Mouse (Mus musculus) intestine, embryonic 16.5 days (tissue): ENCODE results near the gene Scube2. TPM values are rescaled to one million over a fixed set of nuclear protein-coding genes. Genes with fewer than 3 reads are reported as not detected.

Experiments
- ATAC-seq: fragments of 200-750 bp; cut with Nextera tagmentation; 2 replicates; pipeline ENCODE4 v1.8.0; 2017; ENCODE audit warnings: moderate TSS enrichment, moderate library complexity
- H3K27ac ChIP-seq: fragments of 300-500 bp; sonication (generic); 2 replicates; pipeline ENCODE4 v1.5.1; 2014; ENCODE audit warnings: mild to moderate bottlenecking, low read length
- H3K27me3 ChIP-seq: fragments of 300-500 bp; sonication (generic); replicated peaks from 2 replicates; pipeline ENCODE4 v1.6.1; 2014; ENCODE audit warnings: low read length, control low read depth, mixed read lengths; ENCODE audit not compliant: control insufficient read depth, insufficient read depth
- H3K36me3 ChIP-seq: fragments of 300-500 bp; sonication (generic); 2 replicates; pipeline ENCODE4 v1.6.1; 2014; ENCODE audit warnings: low read length, control low read depth; ENCODE audit not compliant: control insufficient read depth, insufficient read depth
- H3K4me1 ChIP-seq: fragments of 300-500 bp; sonication (generic); 2 replicates; pipeline ENCODE4 v1.6.1; 2014; ENCODE audit warnings: low read length, control low read depth, mixed read lengths; ENCODE audit not compliant: control insufficient read depth, insufficient read depth
- H3K4me2 ChIP-seq: fragments of 300-500 bp; sonication (generic); 2 replicates; pipeline ENCODE4 v1.6.1; 2014; ENCODE audit warnings: low read depth, low read length, control low read depth
- H3K4me3 ChIP-seq: fragments of 300-500 bp; sonication (generic); 2 replicates; pipeline ENCODE4 v1.5.1; 2014; ENCODE audit warnings: mild to moderate bottlenecking, low read length
- H3K9ac ChIP-seq: fragments of 300-500 bp; sonication (generic); 2 replicates; pipeline ENCODE4 v1.6.1; 2014; ENCODE audit warnings: low read depth, low read length
- H3K9me3 ChIP-seq: fragments of 300-500 bp; sonication (generic); 2 replicates; pipeline ENCODE4 v1.6.1; 2016; ENCODE audit warnings: low read length, control low read depth; ENCODE audit not compliant: control insufficient read depth
- WGBS: fragments of 180-500 bp; shearing (Covaris S2); extraction: QIAGEN DNeasy Blood & Tissue Kit; methylation state at CpG from one replicate; pipeline ENCODE4 v1.1.7; 2014; 5-methylcytosine and 5-hydroxymethylcytosine counted together
- polyA plus RNA-seq: library from polyadenylated mRNA; unstranded; fragments of >200 nt; fragmentation: Nextera tagmentation; extraction: Ambion mirVana; gene quantifications from 2 replicates; pipeline ENCODE4 v1.2.1, GENCODE M21; 2015

The Scube2 gene
- polyA plus RNA-seq, 1 experiment from 2014 or later, result 2.5 TPM

DNA sequence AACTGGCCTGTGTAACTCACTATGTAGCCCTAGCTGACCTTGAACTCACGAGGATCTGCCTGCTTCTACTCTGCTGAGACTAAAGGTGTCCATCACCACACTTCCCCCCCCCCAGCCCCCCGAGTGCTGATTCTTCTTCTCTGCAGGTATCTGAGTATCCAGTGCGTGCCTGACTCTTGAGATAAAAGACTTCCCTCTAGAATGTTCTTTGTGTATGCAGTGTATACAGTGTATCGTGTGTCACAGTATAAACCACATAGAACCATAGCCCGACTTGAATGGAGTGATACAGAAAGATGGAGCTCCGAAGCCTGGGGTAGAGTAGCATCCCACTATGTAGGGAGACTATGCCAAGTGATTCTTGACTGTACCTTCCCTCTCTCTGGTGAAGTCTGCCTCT is 21.4 kb downstream of the Scube2 start:
- no peak overlapping the region for H3K27ac ChIP-seq
- WGBS, result 80% methylated on average over 6 of the region's 6 CpGs
- H3K9ac ChIP-seq, result no peak overlapping the region
- no peaks in the 10 kb centered on the region for H3K27me3 ChIP-seq
- no peak overlapping the region for H3K4me3 ChIP-seq
- no peak for ATAC-seq
- H3K4me1 ChIP-seq, result no peaks in the 10 kb centered on the region
- H3K9me3 ChIP-seq, result no peaks in the 10 kb centered on the region
- no peaks in the 10 kb centered on the region for H3K36me3 ChIP-seq
- H3K4me2 ChIP-seq, result no peak overlapping the region

GRCm38 (mm10) chr7:109841618-109842418 is 23.7 kb downstream of the Scube2 start:
- Histone ChIP-seq H3K4me3 (no peak overlapping the region), H3K4me1 (no peaks in the 10 kb centered on the region), H3K27ac (no peak overlapping the region), H3K9me3 (no peaks in the 10 kb centered on the region), H3K36me3 (no peaks in the 10 kb centered on the region), H3K27me3 (no peaks in the 10 kb centered on the region), H3K9ac (no peak overlapping the region), H3K4me2 (no peak overlapping the region)
- WGBS, result 86% methylated on average over 13 of the region's 13 CpGs
- ATAC-seq, result no peak

- H3K9me3 ChIP-seq, result no peaks in the 10 kb centered on the region
- WGBS, result 68% methylated on average over 6 of the region's 6 CpGs
- H3K27me3 ChIP-seq, result no peaks in the 10 kb centered on the region
- H3K27ac ChIP-seq, result no peak overlapping the region
- no peak overlapping the region for H3K4me3 ChIP-seq
- no peak for ATAC-seq
- H3K4me2 ChIP-seq, result no peak overlapping the region
- H3K9ac ChIP-seq, result no peak overlapping the region
- no peaks in the 10 kb centered on the region for H3K4me1 ChIP-seq
- no peaks in the 10 kb centered on the region for H3K36me3 ChIP-seq
Measured at GRCm38 (mm10) chr7:109841031-109841430, 24.4 kb downstream of the Scube2 start.

- Histone ChIP-seq H3K36me3 (no peaks in the 10 kb centered on the region), H3K4me2 (no peak overlapping the region), H3K4me1 (no peaks in the 10 kb centered on the region), H3K4me3 (no peak overlapping the region), H3K27me3 (no peaks in the 10 kb centered on the region), H3K27ac (no peak overlapping the region), H3K9ac (no peak overlapping the region), H3K9me3 (no peaks in the 10 kb centered on the region)
- WGBS, result 76% methylated on average over 3 of the region's 3 CpGs
- ATAC-seq, result no peak
Measured at GRCm38 (mm10) chr7:109838613-109839012, 26.9 kb downstream of the Scube2 start.

DNA sequence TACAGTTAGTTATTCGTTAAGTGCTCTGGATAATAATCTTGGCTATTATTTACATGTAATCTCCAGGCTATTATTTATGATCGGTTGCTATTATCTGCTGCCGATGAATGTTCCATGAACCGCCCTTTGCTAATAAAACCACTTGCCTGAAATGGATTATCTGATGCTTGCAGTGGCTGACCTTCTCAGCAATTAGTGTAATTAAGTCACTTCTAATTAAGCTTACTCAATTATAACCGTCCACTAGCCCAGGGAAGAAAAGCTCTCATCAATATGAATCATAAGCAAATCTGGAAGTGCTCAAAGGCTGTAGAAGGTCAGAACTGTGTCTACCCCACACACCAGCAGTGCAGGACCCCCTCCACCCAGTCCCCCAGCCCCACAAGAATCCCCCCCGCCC is 27.8 kb downstream of the Scube2 start:
- H3K27ac ChIP-seq, result no peak overlapping the region
- H3K9me3 ChIP-seq, result no peaks in the 10 kb centered on the region
- no peaks in the 10 kb centered on the region for H3K36me3 ChIP-seq
- H3K4me2 ChIP-seq, result no peak overlapping the region
- no peak overlapping the region for H3K4me3 ChIP-seq
- no peaks in the 10 kb centered on the region for H3K4me1 ChIP-seq
- WGBS, result 68% methylated on average over 6 of the region's 6 CpGs
- no peaks in the 10 kb centered on the region for H3K27me3 ChIP-seq
- ATAC-seq, result no peak
- H3K9ac ChIP-seq, result no peak overlapping the region

DNA sequence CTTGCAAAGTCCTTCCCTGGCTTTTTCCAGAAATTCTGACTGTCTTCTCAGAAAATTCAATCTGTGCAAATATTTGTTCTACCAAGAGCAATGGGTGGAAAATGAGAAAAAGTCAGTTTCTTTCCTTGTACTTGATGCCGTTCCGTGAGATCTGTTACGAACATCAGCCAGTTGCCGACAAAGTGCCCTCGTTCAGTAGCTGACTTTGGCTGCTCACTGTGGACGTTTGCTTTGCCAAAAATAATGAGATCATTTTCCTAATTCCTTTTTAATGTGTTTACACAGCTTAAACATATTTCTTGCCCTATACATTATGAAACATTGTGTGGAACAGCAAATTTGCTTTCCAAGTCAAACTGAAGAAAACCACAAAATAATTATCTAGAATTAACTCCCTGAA is 30.6 kb downstream of the Scube2 start:
- no peak overlapping the region for H3K9ac ChIP-seq
- H3K27me3 ChIP-seq, result no peaks in the 10 kb centered on the region
- H3K4me3 ChIP-seq, result no peak overlapping the region
- no peak for ATAC-seq
- no peaks in the 10 kb centered on the region for H3K9me3 ChIP-seq
- no peak overlapping the region for H3K27ac ChIP-seq
- no peak overlapping the region for H3K4me2 ChIP-seq
- H3K36me3 ChIP-seq, result no peaks in the 10 kb centered on the region
- no peaks in the 10 kb centered on the region for H3K4me1 ChIP-seq
- 59% methylated on average over 6 of the region's 6 CpGs for WGBS

- Histone ChIP-seq H3K36me3 (no peaks in the 10 kb centered on the region), H3K4me1 (no peaks in the 10 kb centered on the region; the same call in 1 of the 2 replicates), H3K27me3 (no peaks in the 10 kb centered on the region), H3K27ac (no peak overlapping the region), H3K9me3 (no peaks in the 10 kb centered on the region), H3K4me2 (no peak overlapping the region), H3K4me3 (no peak overlapping the region), H3K9ac (no peak overlapping the region)
- ATAC-seq, result no peak
- 76% methylated on average over 2 of the region's 2 CpGs for WGBS
Measured at GRCm38 (mm10) chr7:109831376-109831775, 34.1 kb downstream of the Scube2 start.

GRCm38 (mm10) chr7:109826911-109827310 is 38.6 kb downstream of the Scube2 start:
- no peak overlapping the region for H3K27ac ChIP-seq
- no peaks in the 10 kb centered on the region for H3K36me3 ChIP-seq
- no peaks in the 10 kb centered on the region for H3K9me3 ChIP-seq
- H3K9ac ChIP-seq, result no peak overlapping the region
- no peaks in the 10 kb centered on the region for H3K27me3 ChIP-seq
- no peaks in the 10 kb centered on the region; the same call in 1 of the 2 replicates for H3K4me1 ChIP-seq
- WGBS, result 48% methylated on average over 8 of the region's 8 CpGs
- H3K4me2 ChIP-seq, result no peak overlapping the region
- no peak for ATAC-seq
- H3K4me3 ChIP-seq, result no peak overlapping the region

- Histone ChIP-seq H3K9me3 (no peaks in the 10 kb centered on the region), H3K4me2 (no peak overlapping the region), H3K4me1 (no peaks in the 10 kb centered on the region; the same call in 1 of the 2 replicates), H3K4me3 (no peak overlapping the region), H3K27ac (peak overlapping the region; percentile 54; the same call in 1 of the 2 replicates), H3K36me3 (no peaks in the 10 kb centered on the region), H3K9ac (no peak overlapping the region), H3K27me3 (no peaks in the 10 kb centered on the region)
- peak; percentile 53; the same call in 1 of the 2 replicates for ATAC-seq
- 47% methylated on average over 14 of the region's 14 CpGs for WGBS
Measured at GRCm38 (mm10) chr7:109825293-109825692, 40.2 kb downstream of the Scube2 start.

GRCm38 (mm10) chr7:109818600-109818999 is 46.9 kb downstream of the Scube2 start:
- ATAC-seq, result no peak
- Histone ChIP-seq H3K9me3 (no peaks in the 10 kb centered on the region), H3K36me3 (no peaks in the 10 kb centered on the region), H3K4me3 (no peak overlapping the region), H3K27ac (no peak overlapping the region), H3K4me1 (no peaks in the 10 kb centered on the region), H3K9ac (no peak overlapping the region), H3K27me3 (no peaks in the 10 kb centered on the region), H3K4me2 (no peak overlapping the region)
- 88% methylated on average over 4 of the region's 4 CpGs for WGBS
